Mouse (Mus musculus): ENCODE measurements around the gene Fthl17b.
A peak's percentile ranks its signal among the peaks of the same experiment; 100 is the strongest.
"Not testable (repeated sequence)": the region's sequence is repeated elsewhere in the genome, so short reads cannot be mapped to it uniquely, and the experiment has no call there.

The Fthl17b gene

DNA sequence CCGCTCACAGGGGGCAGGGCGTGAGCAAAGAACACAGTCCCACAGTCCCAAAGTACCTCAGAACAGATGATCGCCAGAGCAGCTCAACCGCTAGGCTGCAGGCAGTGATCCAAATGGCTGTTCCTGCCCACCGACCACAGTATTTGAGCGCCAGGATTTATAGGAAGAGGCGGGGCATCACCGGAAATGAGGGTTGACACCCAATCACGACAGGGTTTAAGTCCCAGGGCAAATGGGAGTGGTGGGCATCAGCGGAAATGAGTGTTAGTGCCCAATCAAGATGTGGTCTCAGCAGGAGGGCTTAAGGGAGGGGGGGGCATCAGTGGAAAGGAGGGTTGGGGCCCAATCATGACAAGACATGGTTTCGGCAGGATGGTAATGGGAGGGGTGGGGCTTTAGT is at the start of gene Fthl17b:
Gene Fthl17b (minus strand): TSS at position 101 of the 400 bp plus-strand sequence.
- DNase-seq (ENCODE audit: low spot score) = not testable (repeated sequence)

DNA sequence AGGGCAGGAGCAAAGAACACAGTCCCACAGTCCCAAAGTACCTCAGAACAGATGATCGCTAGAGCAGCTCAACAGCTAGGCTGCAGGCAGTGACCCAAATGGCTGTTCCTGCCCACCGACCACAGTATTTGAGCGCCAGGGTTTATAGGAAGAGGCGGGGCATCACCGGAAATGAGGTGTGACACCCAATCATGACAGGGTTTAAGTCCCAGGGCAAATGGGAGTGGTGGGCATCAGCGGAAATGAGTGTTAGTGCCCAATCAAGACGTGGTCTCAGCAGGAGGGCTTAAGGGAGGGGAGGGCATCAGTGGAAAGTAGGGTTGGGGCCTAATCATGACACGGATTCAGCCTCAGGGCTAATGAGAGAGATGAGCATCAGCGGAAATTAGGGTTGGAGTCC is 23.9 kb upstream of the Fthl17b start, which contains the start of gene Fthl17d:
Gene Fthl17d (minus strand): TSS at position 101 of the 400 bp plus-strand sequence.
- DNase-seq (ENCODE audit: low spot score) = not testable (repeated sequence)

DNA sequence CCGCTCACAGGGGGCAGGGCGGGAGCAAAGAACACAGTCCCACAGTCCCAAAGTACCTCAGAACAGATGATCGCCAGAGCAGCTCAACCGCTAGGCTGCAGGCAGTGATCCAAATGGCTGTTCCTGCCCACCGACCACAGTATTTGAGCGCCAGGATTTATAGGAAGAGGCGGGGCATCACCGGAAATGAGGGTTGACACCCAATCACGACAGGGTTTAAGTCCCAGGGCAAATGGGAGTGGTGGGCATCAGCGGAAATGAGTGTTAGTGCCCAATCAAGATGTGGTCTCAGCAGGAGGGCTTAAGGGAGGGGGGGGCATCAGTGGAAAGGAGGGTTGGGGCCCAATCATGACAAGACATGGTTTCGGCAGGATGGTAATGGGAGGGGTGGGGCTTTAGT is 13.7 kb upstream of the Fthl17b start, which contains the start of gene Fthl17c:
Gene Fthl17c (minus strand): TSS at position 101 of the 400 bp plus-strand sequence.
- not testable (repeated sequence) for DNase-seq (ENCODE audit: low spot score)

DNA sequence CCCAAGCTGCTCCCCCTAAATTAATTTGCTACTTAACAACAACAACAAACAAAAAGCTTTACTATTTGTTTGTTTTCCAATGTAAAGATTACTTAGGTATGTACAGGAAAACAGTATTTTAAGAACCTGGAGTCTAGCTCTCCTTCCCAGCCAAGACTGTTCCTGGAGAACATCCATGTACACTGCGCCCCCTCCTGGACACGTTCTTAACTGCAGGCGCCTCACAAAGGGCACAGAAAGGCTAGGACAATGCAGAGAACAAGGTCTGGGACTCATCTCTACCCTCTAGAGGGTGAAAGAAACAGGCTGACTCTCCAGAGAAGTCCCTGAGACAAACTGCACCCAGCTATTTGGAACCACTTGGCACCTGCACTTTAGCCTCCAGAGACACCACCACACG is 1.8 kb upstream of the Fthl17b start:
- not testable (repeated sequence) for DNase-seq (ENCODE audit: low spot score)

DNA sequence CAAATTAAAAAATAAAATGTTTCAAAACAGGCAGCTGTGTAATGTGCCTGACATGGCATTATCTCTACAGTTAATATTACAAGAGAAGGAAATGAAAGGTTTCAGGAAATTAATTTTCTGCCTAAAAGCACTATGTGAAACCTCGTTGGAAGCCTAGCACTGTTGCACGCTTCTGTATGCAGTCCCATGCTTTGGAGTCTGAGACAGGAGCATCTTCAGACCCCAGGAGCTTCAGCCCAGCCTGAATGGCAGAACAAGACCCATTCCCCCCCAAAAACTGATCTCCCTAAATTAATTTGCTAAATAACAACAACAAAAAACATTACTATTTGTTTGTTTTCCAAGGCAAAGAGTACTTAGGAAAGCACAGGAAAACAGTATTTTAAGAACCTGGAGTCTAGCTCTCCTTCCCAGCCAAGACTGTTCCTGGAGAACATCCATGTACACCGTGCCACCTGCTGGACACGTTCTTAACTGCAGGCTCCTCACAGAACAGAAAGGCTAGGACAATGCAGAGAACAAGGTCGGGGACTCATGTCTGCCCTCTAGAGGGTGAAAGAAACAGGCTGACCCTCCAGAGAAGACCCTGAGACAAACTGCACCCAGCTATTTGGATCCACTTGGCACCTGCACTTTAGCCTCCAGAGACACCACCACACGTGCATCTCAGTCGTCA is 14.5 kb downstream of the Fthl17b start:
- DNase-seq (ENCODE audit: low spot score) = peak; percentile 83

DNA sequence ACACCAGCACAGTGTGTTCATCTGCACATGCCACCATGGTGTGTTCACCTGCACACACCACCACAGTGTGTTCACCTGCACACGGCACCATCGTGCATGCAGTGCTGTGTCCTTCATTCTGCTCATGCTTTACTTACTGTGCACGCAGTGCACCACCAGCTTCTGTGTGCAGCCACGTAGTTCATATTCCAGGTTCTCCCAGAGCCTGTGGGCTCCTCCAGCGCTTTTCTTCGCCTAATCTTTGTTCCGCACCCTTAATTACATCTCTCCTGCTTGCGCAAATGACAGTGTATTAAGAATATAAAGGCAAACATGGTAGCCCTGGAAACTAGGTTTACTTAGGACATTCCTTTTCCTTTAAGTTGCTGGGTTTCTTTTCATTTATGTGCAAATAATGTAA is 18.7 kb downstream of the Fthl17b start:
- DNase-seq (ENCODE audit: low spot score) = no peak

DNA sequence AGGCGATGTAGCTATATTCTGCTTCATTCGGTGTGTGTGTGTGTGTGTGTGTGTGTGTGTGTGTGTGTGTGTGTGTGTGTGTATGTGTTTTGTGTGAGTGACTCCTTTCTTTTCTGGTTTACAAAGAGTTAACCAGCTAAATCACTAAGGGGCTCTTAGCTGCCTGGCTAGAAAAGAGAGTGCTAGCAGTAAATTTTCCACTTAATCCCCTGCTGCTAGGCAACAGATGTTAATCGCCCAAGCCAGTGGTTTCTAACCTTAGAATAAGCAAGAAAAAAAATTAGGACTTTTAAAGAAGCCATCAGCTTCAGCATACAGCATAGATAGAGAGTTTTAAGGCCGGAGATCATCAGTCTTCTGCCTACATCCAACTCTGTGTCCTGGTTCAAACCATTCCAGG is 35.5 kb downstream of the Fthl17b start:
- no peak for DNase-seq (ENCODE audit: low spot score)

DNA sequence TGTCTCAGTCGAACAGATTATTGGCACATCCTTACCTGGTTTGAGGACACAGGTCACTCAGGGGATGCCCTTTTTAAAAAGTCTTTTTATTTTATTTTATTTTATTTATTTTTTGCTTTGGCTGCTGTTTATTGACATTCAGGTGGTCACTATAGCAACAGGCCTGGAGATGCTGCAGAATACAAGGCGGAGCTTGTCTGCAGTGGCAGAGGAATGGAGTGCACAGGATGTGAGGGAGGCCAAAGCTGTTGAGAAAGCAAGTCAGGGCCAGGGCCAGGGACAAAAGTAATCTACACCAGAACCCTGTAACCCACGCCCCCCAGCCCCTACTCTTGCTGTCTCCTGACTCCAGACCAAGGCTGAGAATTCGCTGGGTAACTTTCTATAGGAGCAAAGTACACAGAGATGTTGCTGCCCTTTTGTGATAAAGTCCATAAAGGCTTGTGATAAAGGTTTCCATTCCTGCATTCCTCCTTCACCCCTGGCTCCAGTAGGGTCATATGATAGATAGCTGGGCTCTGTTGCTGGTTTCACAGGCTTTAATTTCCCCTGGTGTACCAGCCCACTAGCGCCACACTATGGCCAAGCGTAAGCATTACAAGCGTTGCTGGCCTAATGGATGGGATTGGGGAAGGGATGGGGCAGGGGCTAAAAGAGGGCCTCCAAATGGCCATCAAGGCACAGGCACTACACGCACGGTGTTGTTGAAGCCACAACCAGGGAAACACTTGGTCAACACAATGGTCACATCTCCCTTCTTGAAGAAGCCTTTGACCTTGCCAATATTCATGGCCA is 40.8 kb downstream of the Fthl17b start:
- DNase-seq (ENCODE audit: low spot score) = no peak

DNA sequence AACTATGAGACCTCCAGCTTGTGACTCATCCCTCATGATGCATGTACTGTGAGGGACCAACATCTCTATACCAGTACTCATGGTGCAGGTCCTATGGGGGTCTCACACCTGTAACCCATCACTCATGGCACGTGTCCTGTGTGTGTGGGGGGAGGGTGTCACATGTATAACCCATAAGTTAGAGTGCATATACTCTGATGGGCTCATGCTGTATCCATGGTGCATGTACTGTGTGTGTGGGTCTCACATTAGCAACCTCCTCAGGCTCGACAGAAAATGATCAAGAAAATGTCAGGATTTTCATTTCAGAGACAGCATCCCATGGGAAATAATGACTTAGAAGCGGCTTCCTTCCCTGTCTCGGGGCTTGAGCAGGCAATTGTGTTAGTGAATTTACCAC is 41.7 kb downstream of the Fthl17b start:
- no peak for DNase-seq (ENCODE audit: low spot score)
